Mouse (Mus musculus) stomach, postnatal 0 days (tissue): ENCODE data around the gene Zfp688. TPM values are rescaled to one million over a fixed set of nuclear protein-coding genes. Genes with fewer than 3 reads are reported as not detected.
"Not testable (repeated sequence)": the region's sequence is repeated elsewhere in the genome, so short reads cannot be mapped to it uniquely, and the experiment has no call there.

Source experiments
- ATAC-seq: fragments of 200-750 bp; cut with Nextera tagmentation; 2 replicates; pipeline ENCODE4 v1.8.0; 2017; ENCODE audit not compliant: low FRiP score, low TSS enrichment
- DNase-seq: peaks from one replicate; pipeline ENCODE4 v3.0.0-alpha.2; 2016; ENCODE audit warnings: low spot score
- H3K27ac ChIP-seq: fragments of 300-500 bp; sonication (generic); replicated peaks from 2 replicates; pipeline ENCODE4 v1.5.1; 2014; ENCODE audit warnings: mild to moderate bottlenecking, control low read depth
- H3K27me3 ChIP-seq: fragments of 300-500 bp; sonication (generic); 2 replicates; pipeline ENCODE4 v1.6.1; 2014; ENCODE audit warnings: low read length; ENCODE audit not compliant: control insufficient read depth, insufficient read depth
- H3K36me3 ChIP-seq: fragments of 300-500 bp; sonication (generic); 2 replicates; pipeline ENCODE4 v1.6.1; 2014; ENCODE audit warnings: low read length, mixed read lengths; ENCODE audit not compliant: control insufficient read depth, insufficient read depth
- H3K4me1 ChIP-seq: fragments of 300-500 bp; sonication (generic); replicated peaks from 2 replicates; pipeline ENCODE4 v1.6.1; 2014; ENCODE audit warnings: antibody characterized with exemption; ENCODE audit not compliant: control insufficient read depth, insufficient read depth
- H3K4me2 ChIP-seq: fragments of 300-500 bp; sonication (generic); replicated peaks from 2 replicates; pipeline ENCODE4 v1.6.1; 2014; ENCODE audit warnings: low read depth, mild to moderate bottlenecking, control low read depth, moderate library complexity
- H3K4me3 ChIP-seq: fragments of 300-500 bp; sonication (generic); 2 replicates; pipeline ENCODE4 v1.5.1; 2014; ENCODE audit warnings: low read depth, low read length, control low read depth
- H3K9ac ChIP-seq: fragments of 300-500 bp; sonication (generic); 2 replicates; pipeline ENCODE4 v1.6.1; 2014; ENCODE audit warnings: mild to moderate bottlenecking, low read length, control low read depth, mixed read lengths
- H3K9me3 ChIP-seq: fragments of 300-500 bp; sonication (generic); 2 replicates; pipeline ENCODE4 v1.6.1; 2016; ENCODE audit warnings: low read length; ENCODE audit not compliant: control insufficient read depth
- CTCF ChIP-seq: IDR thresholded peaks from 2 replicates; pipeline ENCODE4 v1.5.1; 2016; ENCODE audit warnings: antibody characterized with exemption, low read depth, mild to moderate bottlenecking, moderate library complexity
- EP300 ChIP-seq: optimal IDR thresholded peaks from 2 replicates; pipeline ENCODE3; 2016; ENCODE audit warnings: antibody characterized with exemption
- WGBS: fragments of 180-500 bp; shearing (Covaris S2); extraction: QIAGEN DNeasy Blood & Tissue Kit; methylation state at CpG from one replicate; pipeline ENCODE4 v1.1.7; 2014; 5-methylcytosine and 5-hydroxymethylcytosine counted together
- polyA plus RNA-seq: library from polyadenylated mRNA; unstranded; fragments of >200 nt; fragmentation: Nextera tagmentation; extraction: Ambion mirVana; gene quantifications from 2 replicates; pipeline ENCODE4 v1.2.1, GENCODE M21; 2015

Zfp688 gene
- polyA plus RNA-seq, 1 experiment from 2014 or later, result 15.6 TPM

DNA sequence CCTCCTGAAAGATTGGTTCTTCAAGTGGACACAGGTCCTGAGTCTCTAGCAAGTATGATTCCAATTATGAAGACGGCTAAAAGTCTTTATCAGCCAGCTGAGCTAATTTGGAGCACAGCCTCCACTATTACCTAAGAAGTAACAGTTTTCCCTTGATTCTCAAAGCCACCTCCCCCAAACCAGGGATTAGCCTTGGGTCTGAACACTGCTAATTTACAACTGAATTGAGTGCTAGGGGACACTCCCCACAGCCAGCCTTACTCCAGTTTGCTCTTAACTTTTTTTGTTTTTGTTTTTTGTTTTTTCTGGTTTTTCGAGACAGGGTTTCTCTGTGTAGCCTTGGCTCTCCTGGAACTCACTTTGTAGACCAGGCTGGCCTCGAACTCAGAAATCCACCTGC lies 43.3 kb upstream of the Zfp688 start:
- no peaks in the 10 kb centered on the region for H3K9me3 ChIP-seq
- DNase-seq, result no peak
- WGBS, result 93% methylated on average over 3 of the region's 3 CpGs
- H3K27me3 ChIP-seq, result no peaks in the 10 kb centered on the region
- no peaks in the 10 kb centered on the region for H3K4me1 ChIP-seq
- H3K4me2 ChIP-seq, result no peak overlapping the region
- no peak for ATAC-seq
- no peaks in the 10 kb centered on the region; the same call in 1 of the 2 replicates for H3K36me3 ChIP-seq
- no peak overlapping the region for H3K27ac ChIP-seq
- no peak for TF ChIP-seq CTCF
- TF ChIP-seq EP300, result no peak
- no peak overlapping the region for H3K9ac ChIP-seq
- no peak overlapping the region for H3K4me3 ChIP-seq

DNA sequence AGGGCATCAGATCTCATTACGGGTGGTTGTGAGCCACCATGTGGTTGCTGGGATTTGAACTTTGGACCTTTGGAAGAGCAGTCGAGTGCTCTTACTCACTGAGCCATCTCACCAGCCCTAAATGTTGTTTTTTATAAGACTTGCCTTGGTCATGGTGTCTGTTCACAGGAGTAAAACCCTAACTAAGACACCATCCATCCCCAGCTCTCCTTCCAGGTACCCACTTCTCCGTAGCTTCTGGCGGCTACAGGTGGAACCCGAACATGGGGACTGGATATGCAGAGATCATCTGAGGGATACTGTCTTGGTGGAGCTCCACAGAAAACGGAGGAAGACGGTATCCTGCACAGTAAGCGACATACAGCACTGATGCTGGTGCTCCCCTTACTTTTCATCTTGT lies 37.4 kb upstream of the Zfp688 start, which contains the start of gene Prr14:
TSS of gene Prr14 (plus strand) at position 301 of the 400 bp plus-strand sequence.
- not testable (repeated sequence) for ATAC-seq, H3K4me2 ChIP-seq, H3K4me1 ChIP-seq, H3K27ac ChIP-seq, H3K36me3 ChIP-seq, H3K9ac ChIP-seq, DNase-seq, H3K9me3 ChIP-seq, H3K27me3 ChIP-seq, H3K4me3 ChIP-seq
- WGBS, result 96% methylated on average over 8 of the region's 8 CpGs

DNA sequence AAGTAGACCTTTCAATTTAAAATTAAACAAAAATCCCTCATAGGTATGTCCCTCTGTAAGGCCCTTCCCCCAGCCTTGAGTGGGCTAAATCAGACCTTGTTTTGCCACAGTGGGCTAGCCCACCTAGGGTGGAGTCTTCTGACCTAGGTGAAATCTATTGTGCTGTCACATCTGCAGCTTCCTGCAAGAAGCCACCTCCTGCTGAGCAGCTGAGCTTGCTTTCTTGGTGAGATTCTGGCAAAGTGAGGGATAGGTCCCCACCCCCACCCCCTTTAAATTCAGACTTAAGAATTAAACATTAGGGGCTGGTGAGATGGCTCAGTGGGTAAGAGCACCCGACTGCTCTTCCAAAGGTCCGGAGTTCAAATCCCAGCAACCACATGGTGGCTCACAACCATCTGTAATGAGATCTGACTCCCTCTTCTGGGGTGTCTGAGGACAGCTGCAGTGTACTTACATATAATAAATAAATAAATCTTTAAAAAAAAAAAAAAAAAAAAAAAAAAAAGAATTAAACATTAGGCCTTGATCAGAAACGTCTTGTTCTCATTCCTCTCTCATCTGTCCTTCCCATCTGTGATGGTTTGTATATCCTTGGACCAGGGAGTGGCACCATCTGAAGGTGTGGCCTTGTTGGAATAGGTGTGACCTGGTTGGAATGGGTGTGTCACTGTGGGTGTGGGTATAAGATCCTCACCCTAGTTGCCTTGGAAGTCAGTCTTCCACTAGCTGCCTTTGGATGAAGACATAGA lies 36.7 kb upstream of the Zfp688 start:
- H3K9ac ChIP-seq, H3K4me2 ChIP-seq, H3K9me3 ChIP-seq, H3K36me3 ChIP-seq, H3K27me3 ChIP-seq, DNase-seq, H3K27ac ChIP-seq, H3K4me1 ChIP-seq, ATAC-seq, H3K4me3 ChIP-seq: not testable (repeated sequence)
- WGBS, result 76% methylated on average over 3 of the region's 3 CpGs

DNA sequence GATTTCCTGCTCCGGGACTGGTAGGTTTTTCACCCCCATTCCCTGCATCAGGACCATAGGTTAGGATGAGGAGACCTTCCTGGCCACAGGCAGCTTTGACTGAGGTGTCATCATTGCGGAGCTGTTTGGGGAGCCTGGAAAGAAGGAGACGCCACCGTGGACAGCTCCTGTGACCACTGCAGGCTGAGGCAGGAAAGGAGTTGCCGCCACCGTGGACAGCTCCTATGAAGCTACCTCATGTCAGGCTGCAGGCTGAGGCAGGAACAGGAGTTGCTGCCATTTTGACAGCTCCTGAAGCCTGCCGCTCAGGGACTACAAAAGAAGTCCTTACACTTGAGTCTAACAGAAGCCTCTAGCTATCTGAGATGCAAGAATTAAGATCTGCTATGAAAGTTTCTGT lies 33.0 kb upstream of the Zfp688 start:
- WGBS, result 90% methylated on average over 7 of the region's 7 CpGs
- TF ChIP-seq CTCF, result no peak
- no peak for TF ChIP-seq EP300
- ATAC-seq (no peak), DNase-seq (no peak)
- H3K27me3 ChIP-seq, result no peaks in the 10 kb centered on the region
- no peak overlapping the region for H3K9ac ChIP-seq
- H3K36me3 ChIP-seq, result 0 out of 2 replicates have a peak, but pooled peaks cover 5% of the 10 kb centered on the region
- no peak overlapping the region for H3K4me3 ChIP-seq
- H3K4me1 ChIP-seq, result peaks cover under 1% of the 10 kb centered on the region; the same call in 1 of the 2 replicates
- no peak overlapping the region for H3K27ac ChIP-seq
- no peak overlapping the region for H3K4me2 ChIP-seq
- no peaks in the 10 kb centered on the region for H3K9me3 ChIP-seq

DNA sequence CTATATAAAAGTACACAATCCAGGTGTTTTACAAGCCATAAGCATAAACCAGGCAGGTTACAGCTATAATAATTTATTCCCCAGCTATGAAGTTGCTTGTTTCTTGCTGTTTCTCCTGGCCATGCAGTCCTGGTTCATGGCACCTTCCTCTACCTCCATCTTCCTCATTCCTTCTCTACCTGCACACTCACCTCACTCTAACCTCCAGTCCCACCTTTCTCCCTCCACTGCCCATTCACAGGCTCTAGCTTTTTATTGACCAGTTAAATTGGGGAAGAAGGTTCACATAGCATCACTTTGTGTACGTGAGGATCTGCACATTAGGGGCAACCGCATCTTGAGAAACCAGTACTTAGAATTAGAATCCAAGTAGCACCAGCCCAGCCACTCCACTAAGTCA lies 31.2 kb upstream of the Zfp688 start:
- H3K4me1 ChIP-seq, result peaks cover 6% of the 10 kb centered on the region; the same call in 1 of the 2 replicates
- H3K36me3 ChIP-seq, result 0 out of 2 replicates have a peak, but pooled peaks cover 5% of the 10 kb centered on the region
- H3K9ac ChIP-seq, result no peak overlapping the region
- WGBS, result 93% methylated on average over 2 of the region's 2 CpGs
- DNase-seq, result no peak
- no peak overlapping the region for H3K4me3 ChIP-seq
- H3K4me2 ChIP-seq, result no peak overlapping the region
- H3K27me3 ChIP-seq, result no peaks in the 10 kb centered on the region
- TF ChIP-seq EP300 (no peak), CTCF (no peak)
- no peak for ATAC-seq
- no peaks in the 10 kb centered on the region for H3K9me3 ChIP-seq
- H3K27ac ChIP-seq, result no peak overlapping the region

DNA sequence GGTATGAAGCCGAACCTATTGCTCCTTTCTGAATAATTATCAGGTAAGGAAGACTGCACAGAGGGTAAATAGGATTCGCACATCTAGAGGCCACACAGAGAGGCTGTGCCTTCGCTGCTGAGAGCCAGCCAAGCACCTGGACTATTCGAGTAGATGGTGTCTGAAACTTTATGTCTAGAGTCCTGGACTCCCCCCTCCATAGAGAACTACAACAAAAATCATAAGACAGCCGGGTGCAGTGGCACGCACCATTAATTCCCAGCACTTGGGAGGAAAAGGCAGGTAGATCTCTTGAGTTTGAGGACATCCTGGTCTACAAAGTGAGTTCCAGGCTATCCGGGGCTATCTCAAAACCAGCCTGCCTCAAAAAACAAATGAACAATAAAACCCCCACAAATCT lies 28.1 kb upstream of the Zfp688 start:
- Histone ChIP-seq H3K4me2 (peak overlapping the region; percentile 60), H3K4me1 (peaks cover 6% of the 10 kb centered on the region; the same call in 1 of the 2 replicates), H3K9ac (no peak overlapping the region), H3K4me3 (peak overlapping the region; percentile 68; the same call in 1 of the 2 replicates), H3K27ac (no peak overlapping the region), H3K9me3 (no peaks in the 10 kb centered on the region), H3K27me3 (no peaks in the 10 kb centered on the region), H3K36me3 (0 out of 2 replicates have a peak, but pooled peaks cover 5% of the 10 kb centered on the region)
- TF ChIP-seq CTCF (no peak), EP300 (no peak)
- ATAC-seq, result no peak
- WGBS, result 81% methylated on average over 7 of the region's 7 CpGs
- no peak for DNase-seq
